Mouse (Mus musculus) adipose tissue, adult 10 weeks (tissue): Measurements from ENCODE around the gene Shbg. TPM values are rescaled to one million over a fixed set of nuclear protein-coding genes. Genes with fewer than 3 reads are reported as not detected.

Experiments
- polyA plus RNA-seq: library from polyadenylated mRNA; stranded (reverse); fragments of 350-450 nt; fragmentation: Illumina TruSeq; extraction: RNeasy Lipid Tissue Mini Kit (QIAGEN cat#74804); gene quantifications from one replicate; pipeline ENCODE4 v1.2.3, GENCODE M21; 2014; ENCODE audit warnings: low read depth, low replicate concordance

Shbg gene
- not detected for polyA plus RNA-seq

DNA sequence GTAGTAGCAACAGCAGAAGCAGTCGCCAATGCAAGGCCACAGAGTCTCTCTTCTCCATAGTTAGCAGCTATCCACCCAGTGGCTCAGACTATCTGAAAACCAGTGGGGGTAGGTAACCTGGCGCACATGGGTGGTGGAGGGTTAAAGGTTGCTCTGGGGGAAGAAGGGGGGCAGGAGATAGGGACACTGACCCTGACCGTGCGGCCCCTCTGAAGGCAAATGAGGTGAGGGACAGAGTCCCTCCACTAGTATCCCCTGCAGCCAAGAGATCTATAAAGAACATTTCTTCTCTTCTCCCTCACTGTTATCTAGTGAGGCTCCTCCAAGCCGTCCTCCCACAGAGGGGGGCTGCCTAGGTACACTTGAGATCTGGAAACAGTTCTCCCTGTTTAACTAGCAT, at the start of gene Shbg:
Gene Shbg (minus strand): TSS at position 101 of the 400 bp plus-strand sequence.

DNA sequence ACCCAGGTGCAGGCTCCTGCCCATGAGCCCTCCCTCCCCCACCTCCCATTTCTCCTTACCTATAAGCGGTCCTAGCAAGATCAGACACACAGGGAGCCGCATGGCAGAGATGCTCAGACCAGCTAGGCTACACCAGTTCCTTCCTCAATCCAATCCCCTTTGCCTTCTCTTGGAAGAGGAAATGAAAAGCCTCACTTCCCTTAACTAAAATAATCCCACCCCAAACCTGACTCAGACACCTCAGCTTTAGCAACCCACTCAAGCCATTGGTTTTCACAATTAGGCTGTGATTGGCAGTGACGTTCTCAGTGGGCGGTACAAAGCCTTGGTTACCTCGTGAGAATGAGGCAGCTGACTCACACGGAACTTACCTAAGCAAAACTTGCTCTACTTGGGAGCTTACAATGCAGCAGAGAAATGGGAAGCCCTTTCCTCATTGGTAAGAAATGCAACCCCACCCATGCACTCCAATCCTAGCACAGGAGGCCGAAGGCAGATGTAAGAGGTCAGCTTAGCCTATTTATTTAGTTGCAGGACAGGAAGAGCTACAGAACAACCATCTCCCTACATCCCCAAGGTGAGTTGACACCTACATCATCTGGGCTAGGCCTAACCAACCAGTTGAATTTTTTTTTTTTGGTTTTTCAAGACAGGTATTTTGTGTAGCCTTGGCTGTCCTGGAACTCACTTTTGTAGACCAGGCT, 48.4 kb upstream of the Shbg start, which contains the start of gene Cd68:
Gene Cd68 (minus strand): TSS at position 193 of the 704 bp plus-strand sequence.

DNA sequence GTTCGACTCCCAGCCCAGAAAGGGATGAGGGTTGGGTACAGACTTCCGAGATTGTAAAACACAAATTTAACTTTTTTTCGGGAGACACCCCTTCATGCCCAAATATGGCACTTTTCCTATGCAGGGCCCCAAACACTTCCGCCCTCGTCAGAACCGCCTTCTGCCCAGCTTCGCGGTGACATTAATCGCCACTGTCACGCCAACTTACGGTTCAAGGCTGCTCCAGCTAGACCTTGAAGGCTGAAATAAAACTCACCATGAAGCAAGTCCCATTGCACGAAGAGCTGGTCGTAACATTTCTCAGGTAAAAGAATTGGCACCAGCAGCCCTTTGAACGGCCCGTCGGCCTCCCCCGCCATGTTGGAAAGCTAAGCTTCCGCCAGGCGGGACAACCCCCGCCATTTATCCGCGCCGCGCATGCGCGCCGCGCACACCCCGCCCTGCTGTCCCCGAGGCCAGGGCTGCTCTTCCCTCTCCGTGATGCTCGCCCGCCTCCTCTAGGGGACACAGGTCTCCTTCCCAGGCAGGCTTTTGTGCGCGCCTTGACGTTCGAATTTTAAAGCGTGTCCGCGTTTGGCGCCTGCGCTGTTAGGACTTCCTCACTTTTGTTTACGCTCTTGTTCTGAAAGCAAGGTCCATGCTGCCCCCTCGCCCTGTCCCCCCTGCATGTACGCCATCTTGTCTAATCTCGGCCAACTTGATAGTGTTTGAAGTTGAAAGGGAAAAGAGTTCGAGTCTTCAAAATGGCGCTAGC, 44.7 kb upstream of the Shbg start, which contains the start of gene Mpdu1:
Gene Mpdu1 (minus strand): TSS at position 430 of the 754 bp plus-strand sequence.

DNA sequence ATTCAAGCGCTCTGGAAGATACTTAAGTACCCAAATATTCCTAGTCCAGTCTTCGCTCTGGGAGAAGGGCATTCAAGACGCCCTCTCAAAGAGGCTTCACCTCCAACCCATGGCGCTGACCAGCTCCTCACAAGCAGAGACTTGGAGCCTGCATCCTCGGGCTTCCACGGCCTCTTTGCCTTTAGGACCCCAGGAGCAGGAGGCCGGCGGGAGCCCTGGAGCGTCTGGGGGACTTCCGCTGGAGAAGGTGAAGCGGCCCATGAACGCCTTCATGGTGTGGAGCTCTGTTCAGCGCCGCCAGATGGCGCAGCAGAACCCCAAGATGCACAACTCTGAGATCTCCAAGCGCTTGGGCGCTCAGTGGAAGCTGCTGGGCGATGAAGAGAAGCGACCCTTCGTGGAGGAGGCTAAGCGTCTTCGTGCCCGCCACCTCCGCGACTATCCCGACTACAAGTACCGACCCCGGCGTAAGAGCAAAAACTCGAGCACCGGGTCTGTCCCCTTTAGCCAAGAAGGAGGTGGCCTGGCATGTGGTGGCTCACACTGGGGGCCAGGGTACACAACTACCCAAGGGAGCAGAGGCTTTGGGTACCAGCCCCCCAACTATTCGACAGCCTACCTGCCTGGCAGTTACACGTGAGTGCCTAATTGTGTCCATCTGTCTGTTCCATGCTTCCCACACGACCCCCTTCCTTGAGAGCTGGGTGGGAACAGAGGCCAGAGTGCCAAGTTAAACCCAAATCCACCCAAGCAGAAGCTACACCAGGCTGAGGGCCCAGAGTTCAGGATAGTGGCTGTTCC, 37.8 kb upstream of the Shbg start, which contains the start of gene Sox15:
Gene Sox15 (plus strand): TSS at position 51 of the 801 bp plus-strand sequence.

DNA sequence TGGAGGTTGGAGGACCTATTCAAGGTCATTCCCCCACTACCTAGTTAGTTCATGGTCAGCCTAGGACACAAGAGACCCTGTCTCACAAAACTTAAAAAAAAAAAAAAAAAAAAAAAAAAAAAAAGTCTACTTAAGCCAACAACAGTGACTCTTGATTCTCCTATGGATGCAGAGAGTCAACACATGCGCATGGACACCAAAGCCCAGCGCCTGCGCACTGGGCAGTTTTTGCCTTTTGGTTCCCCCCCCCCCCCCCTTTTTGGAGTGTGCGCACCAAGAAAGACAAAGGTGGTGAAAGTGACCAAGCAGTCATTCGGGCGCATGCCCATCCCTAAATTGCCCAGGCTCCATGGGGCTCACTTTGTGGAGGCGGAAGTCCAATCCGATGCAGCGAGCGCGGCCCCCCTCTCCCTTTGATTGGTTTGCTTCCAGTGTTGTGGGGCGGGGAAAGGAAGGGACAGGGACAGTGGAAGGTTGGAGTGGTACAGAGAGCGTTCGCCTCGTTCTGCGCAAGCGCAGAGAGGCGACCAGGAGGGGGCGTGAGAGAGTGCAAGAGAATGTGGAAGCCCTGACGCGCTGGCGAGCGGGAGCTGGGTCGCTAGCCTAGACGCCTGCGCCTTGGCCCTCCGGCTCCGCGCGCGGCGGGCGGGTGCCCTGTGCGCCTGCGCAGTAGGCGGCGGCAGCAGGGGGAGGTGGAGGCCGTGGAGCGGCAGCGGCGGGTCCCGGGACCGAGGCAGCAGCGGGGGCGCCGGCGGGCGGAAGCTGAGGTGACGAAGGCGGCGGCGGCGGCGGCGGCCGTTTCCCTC, 14.8 kb upstream of the Shbg start, which contains the start of gene Fxr2:
Gene Fxr2 (plus strand): TSS at position 707 of the 806 bp plus-strand sequence.

DNA sequence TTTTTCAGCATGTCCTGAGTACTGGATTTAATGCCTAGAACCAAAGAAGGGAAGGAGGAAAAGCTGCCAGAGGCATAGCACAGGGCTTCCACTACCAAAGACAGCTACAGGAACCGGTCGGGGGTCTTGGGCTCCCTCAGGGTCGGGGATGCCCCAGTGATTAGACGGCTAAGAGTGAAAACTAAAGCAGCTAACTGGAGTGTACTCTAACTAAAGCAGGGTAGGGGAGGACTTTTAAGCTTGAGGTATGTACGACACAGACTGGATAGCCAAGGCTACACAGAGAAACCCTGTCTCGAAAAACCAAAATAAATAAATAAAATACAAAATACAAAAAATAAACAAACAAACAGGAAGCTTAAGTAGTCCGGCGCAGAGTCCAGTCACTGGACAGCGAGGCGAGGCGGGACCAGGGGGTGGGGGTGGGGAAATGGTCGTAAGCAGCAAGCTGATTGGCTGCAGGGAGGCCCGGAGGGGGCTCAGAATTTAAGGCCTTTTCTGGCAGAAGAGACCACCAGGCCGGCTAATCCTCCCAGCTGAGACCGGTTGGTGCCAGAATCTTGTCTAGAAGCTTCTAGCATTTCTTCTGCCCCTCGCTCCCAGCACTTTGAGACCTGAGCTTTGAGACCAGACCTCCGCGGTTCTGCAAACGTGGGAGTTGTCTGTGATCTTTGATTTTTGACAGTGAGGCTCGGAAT, 4.0 kb upstream of the Shbg start, which contains the start of gene Sat2:
Gene Sat2 (plus strand): TSS at position 454 of the 698 bp plus-strand sequence.

DNA sequence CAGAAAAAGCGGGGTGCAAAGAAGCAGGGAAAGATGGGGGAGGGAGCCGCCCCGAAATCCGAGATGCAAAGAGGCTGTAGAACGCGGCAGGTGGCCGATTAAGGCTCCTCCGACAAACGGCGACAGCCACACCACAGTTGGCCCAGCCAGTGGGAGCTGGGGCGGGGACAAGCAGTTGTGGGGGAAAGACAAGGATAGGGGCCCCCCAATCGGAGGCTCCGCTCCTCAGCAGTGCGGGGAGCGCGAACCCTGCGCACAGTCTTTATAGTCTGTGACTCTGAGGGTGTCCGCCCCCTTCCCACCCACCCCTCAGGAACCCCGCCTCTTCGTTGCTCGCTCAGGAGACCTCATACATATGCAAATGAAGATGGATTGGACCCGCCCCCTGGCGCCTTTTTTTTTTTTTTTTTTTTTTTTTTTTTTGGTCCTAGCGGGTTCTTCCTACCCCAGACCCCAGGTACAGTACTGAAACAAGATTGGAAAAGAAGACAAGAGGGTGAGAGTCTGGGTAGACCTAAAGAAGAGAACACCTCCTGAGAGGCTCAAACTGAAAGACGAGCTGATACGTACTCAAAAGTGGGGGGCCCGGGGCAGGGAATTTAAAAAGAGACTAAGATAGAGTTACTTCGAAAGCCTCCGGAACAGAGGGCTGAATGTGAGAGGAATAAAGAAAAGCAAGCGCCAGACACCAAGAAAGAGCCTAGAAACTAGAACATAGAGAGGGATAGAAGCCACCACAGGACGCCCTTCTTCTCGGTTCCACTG, 11.8 kb downstream of the Shbg start, which contains the start of gene Atp1b2:
Gene Atp1b2 (minus strand): TSS at position 217 of the 765 bp plus-strand sequence.

DNA sequence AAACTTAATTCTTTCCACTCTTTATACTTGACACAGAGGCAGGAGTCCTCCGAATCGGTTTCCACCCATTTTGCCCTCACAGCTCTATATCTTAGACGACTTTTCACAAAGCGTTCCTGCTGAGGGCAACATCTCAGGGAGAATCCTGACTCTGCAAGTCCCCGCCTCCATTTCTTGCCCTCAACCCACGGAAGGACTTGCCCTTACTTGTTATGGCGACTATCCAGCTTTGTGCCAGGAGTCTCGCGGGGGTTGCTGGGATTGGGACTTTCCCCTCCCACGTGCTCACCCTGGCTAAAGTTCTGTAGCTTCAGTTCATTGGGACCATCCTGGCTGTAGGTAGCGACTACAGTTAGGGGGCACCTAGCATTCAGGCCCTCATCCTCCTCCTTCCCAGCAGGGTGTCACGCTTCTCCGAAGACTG, 37.6 kb downstream of the Shbg start, which contains the start of the genes Wrap53 and Trp53:
Gene Wrap53 (minus strand): TSS at position 165 of the 424 bp plus-strand sequence.
Gene Trp53 (plus strand): TSS at position 269 of the 424 bp plus-strand sequence.

Other genes starting within 250 kb of the Shbg start
- 88.6 TPM for gene Chd3, start 248.5 kb downstream of the Shbg start, polyA plus RNA-seq
- 115 TPM for gene Naa38, start 222.4 kb downstream of the Shbg start, polyA plus RNA-seq
- gene Cyb5d1, start 222.3 kb downstream of the Shbg start, polyA plus RNA-seq: 37.7 TPM
- gene Tmem88, start 219.7 kb downstream of the Shbg start, polyA plus RNA-seq: 10.2 TPM
- 22.5 TPM for gene Kdm6b, start 204.2 kb downstream of the Shbg start, polyA plus RNA-seq
- 1.2 TPM for gene Dnah2, start 68.8 kb downstream of the Shbg start, polyA plus RNA-seq
- gene Efnb3, start 57.7 kb downstream of the Shbg start, polyA plus RNA-seq: 1.1 TPM
- 9.2 TPM for gene Wrap53, start 37.6 kb downstream of the Shbg start, polyA plus RNA-seq
- 35.1 TPM for gene Trp53, start 37.5 kb downstream of the Shbg start, polyA plus RNA-seq
- gene Atp1b2, start 12.0 kb downstream of the Shbg start, polyA plus RNA-seq: 14.8 TPM
- gene Sat2, start 4.1 kb upstream of the Shbg start, polyA plus RNA-seq: 16.0 TPM
- gene Fxr2, start 15.1 kb upstream of the Shbg start, polyA plus RNA-seq: 64.4 TPM
- gene Sox15, start 37.4 kb upstream of the Shbg start, polyA plus RNA-seq: 0.92 TPM
- gene Mpdu1, start 44.7 kb upstream of the Shbg start, polyA plus RNA-seq: 89.0 TPM
- 45.6 TPM for gene Cd68, start 48.2 kb upstream of the Shbg start, polyA plus RNA-seq
- 395 TPM for gene Eif4a1, start 54.5 kb upstream of the Shbg start, polyA plus RNA-seq
- gene Senp3, start 64.2 kb upstream of the Shbg start, polyA plus RNA-seq: 67.4 TPM
- 5.4 TPM for gene Tnfsf13, start 67.9 kb upstream of the Shbg start, polyA plus RNA-seq
- 19.2 TPM for gene Tnfsf12, start 77.9 kb upstream of the Shbg start, polyA plus RNA-seq
- gene Tnfsfm13, start 78.2 kb upstream of the Shbg start, polyA plus RNA-seq: 8.1 TPM
- 43.9 TPM for gene Polr2a, start 140.7 kb upstream of the Shbg start, polyA plus RNA-seq
- gene Slc35g3, start 144.1 kb upstream of the Shbg start, polyA plus RNA-seq: 1.5 TPM
- 28.9 TPM for gene Zbtb4, start 148.0 kb upstream of the Shbg start, polyA plus RNA-seq
- gene Chrnb1, start 178.0 kb upstream of the Shbg start, polyA plus RNA-seq: 8.3 TPM
- 8.7 TPM for gene Fgf11, start 184.0 kb upstream of the Shbg start, polyA plus RNA-seq
- 13.6 TPM for gene Tmem102, start 187.7 kb upstream of the Shbg start, polyA plus RNA-seq
- 2.2 TPM for gene Gm39566, start 197.4 kb upstream of the Shbg start, polyA plus RNA-seq
- gene Spem2, start 200.6 kb upstream of the Shbg start, polyA plus RNA-seq: 14.1 TPM
- gene Spem1, start 204.3 kb upstream of the Shbg start, polyA plus RNA-seq: 23.3 TPM
- gene Nlgn2, start 219.9 kb upstream of the Shbg start, polyA plus RNA-seq: 19.0 TPM
- gene Tmem256, start 220.6 kb upstream of the Shbg start, polyA plus RNA-seq: 183 TPM
- 31.1 TPM for gene Plscr3, start 228.5 kb upstream of the Shbg start, polyA plus RNA-seq
- 23.7 TPM for gene Tnk1, start 240.8 kb upstream of the Shbg start, polyA plus RNA-seq